Mouse (Mus musculus) thymus, postnatal 25 days (tissue): ENCODE results near the gene Nae1.
A peak's percentile ranks its signal among the peaks of the same experiment; 100 is the strongest.

Experiments
- DNase-seq: peaks from one replicate; pipeline ENCODE4 v3.0.0; 2022

Gene Nae1

DNA sequence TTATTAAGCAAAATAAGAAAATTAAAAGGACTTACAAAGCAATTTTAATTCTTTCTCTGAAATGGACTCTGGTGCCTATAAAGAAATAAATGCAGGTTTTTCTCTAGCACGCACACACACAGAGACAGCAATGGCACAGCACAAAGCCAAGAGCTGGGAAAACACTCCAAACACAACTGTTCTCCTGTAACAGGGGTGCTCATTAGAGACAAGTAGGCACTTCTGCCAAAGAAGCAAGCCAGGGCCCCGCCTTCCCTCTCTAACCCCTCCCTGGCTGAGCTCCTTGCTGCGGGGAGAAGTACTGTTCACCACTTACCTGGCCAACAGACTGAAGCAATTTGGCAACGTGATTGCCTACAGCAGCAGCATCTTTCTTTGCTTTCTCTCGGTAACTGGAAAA is 16.6 kb downstream of the Nae1 start:
- no peak for DNase-seq

- DNase-seq: no peak
Measured at GRCm38 (mm10) chr8:104510134-104510533, 24.3 kb downstream of the Nae1 start.

DNA sequence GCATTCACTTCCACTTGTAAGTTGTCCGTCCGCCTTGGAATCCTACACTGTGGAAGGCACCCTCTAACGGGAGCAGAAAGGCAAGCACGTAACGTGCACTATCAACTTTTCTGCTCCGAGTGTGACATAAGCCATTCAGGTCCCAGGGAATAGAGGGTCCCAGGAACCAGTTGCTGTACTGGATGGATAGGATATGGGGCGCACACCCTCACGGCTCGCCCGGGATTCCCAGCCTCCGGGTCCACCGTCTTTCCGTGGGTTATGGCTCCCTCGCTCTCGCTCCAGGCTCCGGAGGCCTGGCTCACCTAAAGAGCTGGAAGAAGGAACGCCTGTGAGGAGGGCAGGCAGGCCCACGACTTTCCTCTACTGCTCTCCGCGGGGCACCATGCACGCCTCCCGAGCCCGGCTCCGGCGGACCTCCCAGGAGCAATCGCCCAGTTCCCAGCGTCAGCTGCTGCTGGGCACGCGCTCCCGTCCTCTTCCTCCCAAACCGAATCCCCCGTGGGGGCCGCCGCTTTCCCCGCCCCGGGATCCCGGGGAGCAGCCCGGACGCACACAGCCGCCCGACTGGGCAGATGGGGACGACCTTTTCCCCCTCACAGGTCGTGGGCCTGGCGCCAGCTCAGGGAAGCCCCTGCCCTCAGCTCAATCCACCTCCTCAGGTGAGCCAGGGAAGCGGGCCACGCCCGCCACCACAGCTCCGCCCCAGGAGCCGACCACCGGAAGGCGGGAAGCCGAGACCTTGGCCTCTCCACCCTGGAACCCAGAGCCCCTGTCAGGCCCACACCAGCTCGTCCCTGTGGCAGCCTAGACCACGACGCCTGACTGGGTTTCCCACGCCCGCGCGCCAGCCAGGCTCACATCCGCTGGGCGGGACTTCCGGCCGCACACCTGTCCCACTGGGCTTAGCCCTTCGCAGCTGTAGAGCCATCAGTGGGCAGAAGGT is 25.1 kb downstream of the Nae1 start, which contains the start of gene Terb1:
Gene Terb1 (minus strand): TSS at position 850 of the 946 bp plus-strand sequence.
- DNase-seq: peak; percentile 34

DNA sequence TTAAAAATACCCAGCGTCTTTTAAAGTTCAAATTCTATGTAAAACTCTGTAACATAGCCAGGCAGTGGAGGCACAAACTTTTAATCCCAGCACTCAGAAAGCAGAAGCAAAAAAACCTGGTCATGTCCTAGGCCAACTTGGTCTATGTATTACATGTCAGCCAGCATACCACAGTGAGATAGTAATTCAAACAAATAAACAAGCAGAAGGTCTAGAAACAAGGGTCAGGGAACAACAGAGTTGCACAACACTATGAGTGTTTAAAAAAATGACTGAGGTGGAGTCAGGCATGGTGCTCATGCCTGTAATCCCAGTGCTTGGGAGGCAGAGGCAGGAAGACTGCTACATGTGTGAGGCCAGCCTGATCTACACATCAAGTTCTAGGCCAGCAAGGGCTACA is 55.3 kb downstream of the Nae1 start:
- DNase-seq: no peak

DNA sequence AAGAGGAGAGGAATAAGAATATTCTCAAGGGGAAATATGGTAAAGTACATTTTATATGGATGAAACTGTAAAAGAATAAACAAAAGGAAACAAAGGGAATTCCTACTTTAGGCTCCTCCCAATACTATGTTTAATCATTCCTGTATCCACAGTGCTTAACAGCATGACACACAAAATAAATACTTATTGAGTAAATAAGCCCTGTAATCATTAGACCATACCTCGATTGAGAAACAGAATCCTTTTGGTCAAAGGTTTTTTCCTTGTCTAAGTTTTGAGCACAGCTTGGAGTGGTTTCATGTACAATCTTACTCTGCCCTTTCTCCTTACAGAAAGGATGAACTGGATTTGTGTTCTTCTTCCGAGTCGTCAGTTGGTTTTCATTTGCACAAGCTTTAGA is 62.0 kb downstream of the Nae1 start:
- no peak for DNase-seq

GRCm38 (mm10) chr8:104467463-104467862 is 67.0 kb downstream of the Nae1 start:
- DNase-seq: no peak
